Mouse (Mus musculus) cerebellum, adult 11-12 months (tissue): ENCODE measurements around the gene Tnks1bp1.

Source experiments
- DNase-seq: peaks from one replicate; pipeline ENCODE4 v3.0.0; 2022

Tnks1bp1 gene

GRCm38 (mm10) chr2:85047596-85048167 is at the start of gene Tnks1bp1:
TSS of gene Tnks1bp1 (plus strand) at chr2:85048022.
- peak; percentile 96 for DNase-seq

DNA sequence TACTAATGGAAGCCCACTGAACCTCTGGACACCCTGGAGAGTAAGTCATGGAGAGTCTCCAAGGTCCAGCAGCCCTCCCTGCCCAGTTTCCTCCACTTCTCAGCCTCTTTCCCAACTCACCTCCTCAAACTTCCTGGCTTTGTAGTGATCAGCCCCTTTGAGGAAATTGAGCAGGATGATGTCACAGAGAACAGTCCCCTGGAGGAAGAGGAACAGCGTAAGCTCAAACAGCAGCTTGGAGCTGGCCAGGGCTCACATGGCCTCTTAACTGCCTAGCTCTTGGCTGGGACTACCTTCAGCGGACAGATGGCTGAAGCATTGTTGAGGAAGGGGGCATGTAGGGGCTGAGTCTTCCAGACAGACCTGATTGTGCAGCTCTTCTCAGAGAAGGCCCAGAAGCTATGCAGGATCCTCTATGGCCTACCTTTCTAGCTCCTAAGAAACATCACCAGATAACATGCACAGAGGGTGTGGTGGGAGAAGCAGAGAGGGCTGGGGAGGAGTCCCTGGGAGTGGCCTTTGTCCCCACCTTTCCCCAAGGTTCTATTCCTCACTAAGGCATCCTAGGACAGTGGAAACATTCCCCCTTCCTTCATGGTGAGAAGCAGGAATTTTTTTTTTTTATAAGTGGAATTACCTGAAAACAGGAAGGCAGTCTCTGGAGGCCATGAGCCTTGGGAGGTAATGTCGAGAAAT is 48.2 kb upstream of the Tnks1bp1 start:
- DNase-seq: no peak

GRCm38 (mm10) chr2:85001497-85001896 is 46.3 kb upstream of the Tnks1bp1 start:
- DNase-seq: no peak

DNA sequence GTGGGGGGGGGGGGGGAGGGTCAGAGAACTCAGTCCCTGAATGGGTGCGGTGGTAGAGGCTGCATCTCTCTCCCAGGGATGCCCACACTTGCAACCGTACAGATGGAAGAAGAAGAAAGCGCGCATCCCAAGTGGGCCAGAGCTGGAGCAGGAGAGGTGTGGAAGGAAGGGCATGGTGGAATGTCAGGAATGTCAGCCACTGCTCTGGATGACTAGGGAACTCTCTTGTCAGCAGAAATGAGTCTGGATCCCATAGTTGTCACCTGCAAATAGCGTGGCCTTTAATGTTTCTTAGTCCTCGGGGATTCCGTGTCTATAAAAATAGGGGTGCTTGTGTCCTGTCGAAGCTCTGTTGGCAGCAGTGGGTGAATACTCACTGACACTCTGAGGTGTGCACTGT is 45.2 kb upstream of the Tnks1bp1 start:
- DNase-seq: no peak

DNA sequence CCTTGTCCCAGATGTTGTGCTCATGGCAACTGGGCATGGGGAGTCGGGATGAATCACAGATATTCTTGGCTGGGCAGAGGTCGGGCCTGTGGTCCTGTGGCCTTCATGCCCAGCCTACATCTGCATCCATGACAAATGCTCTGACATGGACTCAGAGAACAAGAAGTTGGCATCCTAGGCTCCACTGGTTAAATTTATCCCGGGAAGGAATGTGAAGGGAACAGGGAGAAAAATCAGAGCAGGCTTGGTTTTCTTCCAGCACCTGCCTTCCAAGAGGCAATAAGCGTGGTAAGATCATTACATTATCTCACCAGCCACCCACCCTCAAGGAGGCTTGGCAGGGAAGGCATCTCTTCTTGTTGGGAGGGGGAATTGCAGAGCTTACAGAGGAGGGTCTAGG is 43.5 kb upstream of the Tnks1bp1 start:
- no peak for DNase-seq

- no peak for DNase-seq
Measured at GRCm38 (mm10) chr2:85006600-85006999, 41.2 kb upstream of the Tnks1bp1 start.

DNA sequence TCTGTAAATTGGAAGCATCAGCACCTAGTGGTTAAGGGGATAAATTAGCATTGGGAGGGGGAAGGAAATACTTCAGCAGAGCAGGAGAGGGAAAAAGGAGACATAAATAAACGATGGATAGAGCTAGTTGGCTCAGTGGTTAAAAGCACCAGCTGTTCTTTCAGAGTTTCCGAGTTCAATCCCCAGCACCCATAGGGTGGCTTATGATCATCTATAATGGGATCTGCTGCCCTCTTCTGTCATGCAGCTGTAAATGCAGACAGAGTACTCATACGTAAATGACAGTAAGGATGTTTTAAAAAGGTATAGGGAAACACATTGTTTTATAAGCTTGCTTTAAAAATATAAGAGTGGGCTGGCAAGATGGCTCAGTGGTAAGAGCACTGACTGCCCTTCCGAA is 40.1 kb upstream of the Tnks1bp1 start:
- no peak for DNase-seq

DNA sequence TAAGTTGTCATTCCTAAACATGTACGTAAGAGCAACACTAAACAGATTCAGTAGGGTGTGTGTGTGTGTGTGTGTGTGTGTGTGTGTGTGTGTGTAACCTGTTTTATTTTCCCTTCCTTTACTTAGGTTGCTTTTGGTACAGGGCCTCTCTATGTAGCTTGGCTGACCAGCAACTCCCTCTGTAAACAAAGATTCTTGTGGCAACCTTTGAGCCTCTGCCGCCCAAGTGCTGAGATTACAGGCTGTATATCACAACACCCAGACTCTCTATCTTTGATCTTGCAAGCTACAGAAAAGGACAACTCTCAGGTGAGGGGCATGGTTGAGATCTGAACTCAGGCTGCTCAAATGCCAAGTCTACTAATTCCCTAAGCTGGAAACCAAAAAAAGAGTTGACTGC is 38.6 kb upstream of the Tnks1bp1 start:
- DNase-seq: no peak

- DNase-seq: no peak
Measured at GRCm38 (mm10) chr2:85011906-85012604, 35.8 kb upstream of the Tnks1bp1 start.

DNA sequence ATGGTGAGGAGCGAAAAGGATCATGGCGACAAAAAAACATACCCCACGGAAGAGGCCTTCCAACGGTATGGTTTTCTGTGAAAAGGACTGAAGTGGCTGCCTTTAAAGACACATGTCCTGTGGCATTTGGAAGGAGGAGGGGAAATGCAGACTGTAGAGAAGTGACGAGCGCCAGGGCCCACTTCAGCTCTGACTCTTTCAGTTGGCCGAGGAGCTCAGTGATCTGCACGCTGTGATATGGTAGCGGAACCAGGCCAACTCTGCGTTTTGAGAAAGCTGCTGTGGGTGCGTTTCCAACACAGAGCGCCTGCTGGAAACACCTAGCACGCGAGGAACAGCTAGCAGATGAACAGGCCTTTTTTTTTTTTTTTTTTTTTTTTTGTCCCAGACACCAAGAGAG is 35.1 kb upstream of the Tnks1bp1 start:
- no peak for DNase-seq

DNA sequence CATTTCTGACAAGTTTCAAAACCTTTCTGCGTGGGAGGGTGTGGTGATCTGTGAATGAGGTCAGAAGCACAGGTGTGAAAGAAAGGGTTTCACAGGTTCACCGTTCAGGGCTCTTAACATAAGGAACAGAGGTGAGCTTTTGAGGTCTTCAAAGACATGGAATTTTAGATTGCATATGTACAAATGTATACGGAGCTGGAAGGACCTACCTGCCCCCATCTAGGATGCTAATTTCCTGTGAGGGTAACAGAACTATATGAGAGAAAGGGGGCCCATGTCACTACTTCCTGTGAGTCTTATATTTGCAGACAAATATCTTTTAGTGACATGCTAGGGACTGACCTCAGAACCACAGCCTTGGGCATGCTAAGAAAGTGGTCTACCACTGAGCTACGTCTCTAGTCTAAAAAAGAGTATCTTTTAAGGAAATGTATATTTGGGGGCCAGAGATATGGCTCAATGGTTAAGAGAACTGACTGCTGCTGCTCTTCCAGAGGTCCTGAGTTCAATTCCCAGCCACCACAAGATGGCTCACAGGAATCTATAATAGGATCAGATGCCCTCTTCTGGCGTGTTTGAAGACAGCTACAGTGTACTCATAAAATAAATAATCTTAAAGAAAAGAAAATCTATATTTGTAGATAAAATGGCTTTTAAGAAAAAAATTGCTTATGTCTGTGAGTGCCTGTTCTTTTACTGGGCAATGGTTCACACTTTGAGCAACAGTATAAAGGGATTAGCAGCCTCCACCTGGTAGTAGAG is 33.8 kb upstream of the Tnks1bp1 start:
- no peak for DNase-seq

GRCm38 (mm10) chr2:85014588-85014982 is 33.2 kb upstream of the Tnks1bp1 start:
- DNase-seq: no peak

DNA sequence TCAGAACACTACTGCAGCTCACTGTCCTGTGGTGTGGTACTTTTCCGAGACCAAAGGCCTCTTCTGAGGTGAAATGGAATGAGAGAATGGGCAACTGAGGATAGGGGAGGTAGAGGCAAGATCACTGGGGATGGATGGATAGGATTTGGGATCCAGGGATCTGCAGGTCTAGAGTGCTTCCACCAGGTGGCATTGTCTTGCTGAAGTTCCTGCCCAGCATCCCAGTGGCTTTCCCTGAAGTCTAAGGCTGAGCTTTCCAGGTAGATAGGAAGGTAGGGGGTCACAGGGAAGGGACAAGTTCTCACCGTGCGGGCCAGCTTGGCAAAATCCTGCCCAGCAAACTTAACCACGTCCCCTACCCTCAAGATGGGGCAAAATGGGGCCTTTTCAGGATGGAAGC is 25.8 kb upstream of the Tnks1bp1 start:
- DNase-seq: no peak

DNA sequence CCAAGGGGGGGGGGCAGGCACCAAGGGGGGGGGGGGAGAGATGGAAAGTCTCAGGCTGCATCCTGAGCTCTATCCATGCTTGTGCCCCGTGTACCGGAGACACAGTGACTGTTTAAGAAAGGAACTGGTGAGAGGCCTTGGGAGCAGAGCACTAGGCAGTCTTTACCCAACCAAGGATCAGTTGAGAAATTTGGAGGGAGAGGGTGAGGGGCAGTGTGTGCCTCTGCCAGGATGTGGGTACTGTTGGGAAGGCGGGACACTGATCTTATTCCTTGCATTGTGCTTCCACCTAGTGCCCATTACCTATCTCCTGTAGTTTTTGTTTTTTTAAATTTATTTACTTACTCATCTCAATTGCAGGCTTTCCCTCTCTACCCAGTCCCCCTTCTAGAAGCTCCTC is 21.6 kb upstream of the Tnks1bp1 start:
- no peak for DNase-seq

DNA sequence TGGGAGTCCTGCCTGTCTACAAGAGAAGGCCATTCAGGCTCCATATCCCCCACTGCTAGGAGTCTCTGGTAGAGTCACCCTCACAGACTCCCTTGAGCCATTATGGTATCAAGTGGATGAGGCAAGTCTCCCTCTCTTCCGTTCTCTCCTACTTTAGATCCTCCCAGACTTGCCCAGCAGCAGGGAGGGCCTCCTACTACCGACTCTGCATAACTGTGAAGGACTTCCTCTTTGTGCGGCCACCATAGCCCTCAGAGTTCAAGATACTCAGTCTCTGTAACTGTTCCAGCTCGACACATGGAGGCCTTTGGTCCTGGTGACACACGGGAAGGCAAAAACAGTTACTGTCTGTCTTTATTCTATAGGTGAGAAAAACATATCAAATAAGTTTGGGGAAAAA is 20.5 kb upstream of the Tnks1bp1 start:
- no peak for DNase-seq

DNA sequence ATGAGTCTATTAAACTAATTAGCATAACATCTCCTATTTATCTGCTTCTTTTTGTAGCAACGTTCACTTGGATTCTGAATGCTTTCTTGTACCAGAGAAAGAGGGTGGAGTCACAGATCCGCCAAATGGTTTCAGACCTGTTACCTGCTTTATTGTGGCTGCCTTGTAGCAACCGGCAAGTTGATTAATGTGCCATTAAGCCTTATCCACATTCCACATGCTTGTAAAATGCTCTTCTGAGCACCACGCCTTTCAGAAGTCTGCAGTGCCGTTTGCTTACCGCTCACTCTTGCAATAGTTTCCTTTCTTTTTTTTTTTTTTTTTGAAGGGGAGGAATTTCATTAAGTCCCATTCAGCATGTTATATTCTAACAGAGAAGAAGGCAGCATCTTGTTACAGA is 17.9 kb upstream of the Tnks1bp1 start:
- no peak for DNase-seq

DNA sequence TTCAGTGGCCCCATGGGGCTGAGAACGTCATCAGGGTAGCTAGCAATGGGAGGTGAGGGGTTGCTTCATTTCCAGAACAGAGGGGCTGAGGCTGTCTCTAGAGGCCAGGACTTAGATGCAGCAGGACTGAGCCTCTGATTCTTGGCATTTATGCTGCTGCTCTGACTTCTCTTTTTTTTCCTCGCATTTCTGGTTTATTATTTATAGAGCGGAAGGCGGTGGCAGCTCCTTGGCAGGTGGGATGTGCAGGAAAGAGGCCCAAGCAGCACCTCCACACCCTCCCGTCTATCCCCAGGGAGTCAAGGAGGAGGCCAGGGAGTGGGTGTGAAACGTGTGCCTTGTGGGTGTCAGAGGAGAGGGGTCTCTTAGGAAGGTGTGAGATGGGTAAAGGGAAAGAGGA is 16.8 kb upstream of the Tnks1bp1 start:
- no peak for DNase-seq

DNA sequence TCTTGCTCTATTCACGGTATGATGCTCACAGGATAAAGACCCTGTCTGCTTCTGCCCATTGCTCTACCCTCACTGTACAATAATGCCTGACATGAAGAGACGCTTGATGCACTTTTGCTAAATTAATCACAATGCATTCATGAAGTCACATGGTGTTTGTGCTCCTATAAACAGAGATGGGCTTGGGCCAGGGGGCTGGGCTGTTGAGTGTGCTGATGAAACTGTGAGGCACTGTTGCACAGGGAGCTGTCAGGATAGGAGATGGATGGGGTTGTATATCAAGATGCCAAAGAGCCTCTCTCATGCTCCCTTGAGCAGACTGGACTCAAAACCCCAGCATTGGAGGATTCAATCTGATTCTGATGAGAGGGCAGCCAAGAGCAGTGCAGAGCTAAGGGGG is 14.7 kb upstream of the Tnks1bp1 start:
- DNase-seq: no peak

DNA sequence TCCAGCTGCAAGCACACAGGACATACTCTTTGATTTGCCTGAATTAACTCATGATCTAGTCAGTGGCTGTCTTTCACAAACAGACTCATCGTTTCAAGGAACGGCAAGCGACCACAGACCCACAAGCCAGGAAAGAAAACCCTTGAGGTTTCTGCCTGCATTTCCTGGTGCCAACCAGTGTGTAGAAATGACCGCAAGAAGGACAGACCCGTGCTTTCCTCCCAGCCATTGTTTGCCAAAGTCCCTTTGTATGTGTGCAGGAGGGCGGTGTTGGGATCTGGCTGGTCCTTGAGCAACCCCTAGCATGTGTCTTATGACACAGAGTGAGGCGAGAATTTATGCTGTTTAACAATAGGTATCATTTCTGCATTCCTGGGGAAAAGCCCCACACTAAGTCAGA is 13.7 kb upstream of the Tnks1bp1 start:
- no peak for DNase-seq

DNA sequence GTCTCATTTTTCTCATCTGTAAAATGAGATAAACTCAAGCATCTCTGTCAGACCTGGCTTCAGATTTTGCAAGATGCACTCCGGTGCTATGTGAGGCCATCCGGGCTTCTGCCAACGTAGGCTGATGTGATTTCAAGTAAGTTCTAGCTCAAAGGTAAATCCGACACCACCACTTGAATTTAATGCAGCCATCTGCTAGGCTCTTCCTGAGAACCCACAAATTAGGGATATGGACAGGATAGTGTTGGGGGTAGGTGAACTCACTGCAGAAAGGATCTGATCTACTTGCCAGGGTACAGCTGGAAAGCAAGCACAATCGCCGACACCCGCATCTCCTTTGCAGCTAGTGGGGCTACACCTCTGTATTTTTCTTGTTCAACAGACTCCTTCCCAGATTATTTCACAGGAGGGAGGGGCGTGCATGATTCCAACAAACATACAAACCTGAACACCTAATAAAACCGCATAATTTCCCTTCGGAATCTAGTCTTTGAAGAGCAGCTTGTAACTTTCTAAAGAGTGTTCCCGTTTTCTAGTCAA is 11.2 kb upstream of the Tnks1bp1 start:
- DNase-seq: no peak

- peak; percentile 89 for DNase-seq
Measured at GRCm38 (mm10) chr2:85037047-85038026, 10.5 kb upstream of the Tnks1bp1 start, which contains the start of the genes Ssrp1 and P2rx3. TSS of gene Ssrp1 (plus strand) at chr2:85037234. TSS of gene P2rx3 (minus strand) at chr2:85037462.

DNA sequence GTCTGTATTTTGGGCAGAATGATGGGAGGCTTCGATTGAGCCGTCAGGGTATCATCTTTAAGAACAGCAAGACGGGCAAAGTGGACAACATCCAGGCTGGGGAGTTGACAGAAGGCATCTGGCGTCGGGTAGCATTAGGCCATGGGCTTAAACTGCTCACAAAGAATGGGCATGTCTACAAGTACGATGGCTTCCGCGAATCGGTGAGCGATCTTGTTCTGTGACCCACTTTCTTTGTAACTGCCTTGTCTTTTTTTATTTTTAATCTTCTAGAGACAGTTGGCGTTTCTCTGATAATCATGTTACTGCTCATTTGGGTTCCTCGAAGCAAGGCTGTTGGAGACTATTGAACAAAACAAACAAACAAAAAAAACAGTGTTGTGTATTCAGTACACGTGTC is 9.5 kb upstream of the Tnks1bp1 start:
- no peak for DNase-seq
